Mouse (Mus musculus): ENCODE data around the gene Picalm. TPM values are rescaled to one million over a fixed set of nuclear protein-coding genes. Genes with fewer than 3 reads are reported as not detected.

Gene Picalm
- polyA plus RNA-seq, 1 experiment: 177 TPM

DNA sequence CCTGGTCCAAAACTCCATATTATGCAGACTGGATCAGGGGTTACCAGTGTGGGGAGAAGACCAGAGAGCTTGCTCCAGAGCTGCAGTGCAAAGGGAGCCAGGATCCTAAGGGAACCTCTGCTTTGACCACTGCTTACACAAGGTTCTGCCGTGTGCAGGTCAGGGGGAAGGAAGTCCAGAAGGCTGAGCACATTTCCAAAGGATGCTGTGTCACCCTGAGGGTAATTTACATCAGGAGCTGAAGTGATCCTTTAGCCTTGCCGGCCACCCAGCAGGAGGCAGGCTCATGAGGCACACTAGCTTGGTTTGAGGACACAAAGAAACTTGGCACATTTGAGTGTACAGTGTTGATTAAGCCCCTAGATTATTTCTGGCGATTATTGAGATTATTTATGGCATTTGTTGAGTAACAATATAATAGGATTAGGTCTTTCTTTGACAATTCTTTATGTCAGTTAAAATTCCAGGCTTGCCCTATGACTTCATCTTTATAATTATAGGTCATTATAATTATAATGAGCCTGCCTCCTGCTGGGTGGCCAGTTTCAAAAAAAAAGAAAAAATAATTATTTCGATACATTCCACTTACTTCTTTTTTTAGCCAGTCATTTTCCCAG, 106.4 kb downstream of the Picalm start:
- no peak overlapping the region for H3K9ac ChIP-seq (ENCODE audit: low read depth, poor library complexity, severe bottlenecking)
- H3K36me3 ChIP-seq (ENCODE audit: control insufficient read depth, insufficient read depth, low read length, poor library complexity, severe bottlenecking): no peaks in the 10 kb centered on the region
- no peak overlapping the region for H3K27ac ChIP-seq (ENCODE audit: insufficient read depth, low read length)
- no peaks in the 10 kb centered on the region for H3K4me1 ChIP-seq (ENCODE audit: control insufficient read depth, insufficient read depth, low read length)
- H3K9me3 ChIP-seq (replicated peaks; ENCODE audit: control insufficient read depth, insufficient read depth, low read length, poor library complexity, severe bottlenecking): no peaks in the 10 kb centered on the region
- no peak for TF ChIP-seq POLR2A (IDR thresholded peaks at IDR 0.05; ENCODE audit: insufficient read depth, low read length)
- H3K4me3 ChIP-seq (ENCODE audit: low read depth, low read length): no peak overlapping the region
- peaks cover 1% of the 10 kb centered on the region; the same call in 1 of the 2 replicates for H3K27me3 ChIP-seq (ENCODE audit: control insufficient read depth, insufficient read depth, low read length, poor library complexity, severe bottlenecking)

DNA sequence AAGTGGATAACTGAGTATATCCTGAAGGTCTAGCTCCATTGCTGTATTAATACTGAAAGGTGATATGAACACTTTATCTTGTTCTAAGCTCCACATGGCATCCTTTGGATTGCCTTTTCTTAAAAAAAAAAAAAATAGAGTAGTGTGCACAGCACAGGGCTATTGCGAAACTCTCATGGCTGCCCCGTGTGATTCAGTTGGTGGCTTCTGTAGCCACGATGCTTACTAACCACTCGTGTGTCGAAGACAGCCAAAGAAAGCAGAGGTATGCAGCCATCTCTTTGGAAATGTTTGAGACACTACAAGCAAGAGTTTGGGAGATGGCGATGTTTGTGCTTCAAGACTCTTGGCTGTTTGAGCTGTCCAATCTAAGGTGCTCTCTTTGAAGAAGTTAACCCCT, 113.1 kb downstream of the Picalm start:
- Histone ChIP-seq H3K9ac (ENCODE audit: low read depth, poor library complexity, severe bottlenecking) (no peak overlapping the region), H3K27me3 (ENCODE audit: control insufficient read depth, insufficient read depth, low read length, poor library complexity, severe bottlenecking) (peaks cover 1% of the 10 kb centered on the region; the same call in 1 of the 2 replicates), H3K4me1 (ENCODE audit: control insufficient read depth, insufficient read depth, low read length) (no peaks in the 10 kb centered on the region), H3K27ac (ENCODE audit: insufficient read depth, low read length) (no peak overlapping the region), H3K36me3 (ENCODE audit: control insufficient read depth, insufficient read depth, low read length, poor library complexity, severe bottlenecking) (no peaks in the 10 kb centered on the region), H3K9me3 (replicated peaks; ENCODE audit: control insufficient read depth, insufficient read depth, low read length, poor library complexity, severe bottlenecking) (no peaks in the 10 kb centered on the region), H3K4me3 (ENCODE audit: low read depth, low read length) (no peak overlapping the region)
- TF ChIP-seq POLR2A (IDR thresholded peaks at IDR 0.05; ENCODE audit: insufficient read depth, low read length): no peak
- TF ChIP-seq EP300 (IDR thresholded peaks at IDR 0.05; ENCODE audit: insufficient read depth, low read depth, low read length): no peak
- no peak for TF ChIP-seq CTCF (IDR thresholded peaks at IDR 0.05; ENCODE audit: low read depth, low read length)

GRCm38 (mm10) chr7:90243643-90244042, 113.6 kb downstream of the Picalm start:
- Histone ChIP-seq H3K4me1 (ENCODE audit: control insufficient read depth, insufficient read depth, low read length) (no peaks in the 10 kb centered on the region), H3K36me3 (ENCODE audit: control insufficient read depth, insufficient read depth, low read length, poor library complexity, severe bottlenecking) (no peaks in the 10 kb centered on the region), H3K4me3 (ENCODE audit: low read depth, low read length) (no peak overlapping the region), H3K9me3 (replicated peaks; ENCODE audit: control insufficient read depth, insufficient read depth, low read length, poor library complexity, severe bottlenecking) (no peaks in the 10 kb centered on the region), H3K27ac (ENCODE audit: insufficient read depth, low read length) (no peak overlapping the region), H3K27me3 (ENCODE audit: control insufficient read depth, insufficient read depth, low read length, poor library complexity, severe bottlenecking) (peaks cover 1% of the 10 kb centered on the region; the same call in 1 of the 2 replicates), H3K9ac (ENCODE audit: low read depth, poor library complexity, severe bottlenecking) (no peak overlapping the region)
- TF ChIP-seq EP300 (IDR thresholded peaks at IDR 0.05; ENCODE audit: insufficient read depth, low read depth, low read length): no peak
- TF ChIP-seq CTCF (IDR thresholded peaks at IDR 0.05; ENCODE audit: low read depth, low read length): no peak
- TF ChIP-seq POLR2A (IDR thresholded peaks at IDR 0.05; ENCODE audit: insufficient read depth, low read length): no peak

GRCm38 (mm10) chr7:90252946-90253345, 122.9 kb downstream of the Picalm start:
- no peaks in the 10 kb centered on the region for H3K36me3 ChIP-seq (ENCODE audit: control insufficient read depth, insufficient read depth, low read length, poor library complexity, severe bottlenecking)
- TF ChIP-seq POLR2A (IDR thresholded peaks at IDR 0.05; ENCODE audit: insufficient read depth, low read length) (no peak), CTCF (IDR thresholded peaks at IDR 0.05; ENCODE audit: low read depth, low read length) (no peak), EP300 (IDR thresholded peaks at IDR 0.05; ENCODE audit: insufficient read depth, low read depth, low read length) (no peak)
- no peak overlapping the region for H3K27ac ChIP-seq (ENCODE audit: insufficient read depth, low read length)
- no peaks in the 10 kb centered on the region for H3K9me3 ChIP-seq (replicated peaks; ENCODE audit: control insufficient read depth, insufficient read depth, low read length, poor library complexity, severe bottlenecking)
- no peaks in the 10 kb centered on the region for H3K4me1 ChIP-seq (ENCODE audit: control insufficient read depth, insufficient read depth, low read length)
- peaks cover 1% of the 10 kb centered on the region; the same call in 1 of the 2 replicates for H3K27me3 ChIP-seq (ENCODE audit: control insufficient read depth, insufficient read depth, low read length, poor library complexity, severe bottlenecking)
- H3K4me3 ChIP-seq (ENCODE audit: low read depth, low read length): no peak overlapping the region
- no peak overlapping the region for H3K9ac ChIP-seq (ENCODE audit: low read depth, poor library complexity, severe bottlenecking)

DNA sequence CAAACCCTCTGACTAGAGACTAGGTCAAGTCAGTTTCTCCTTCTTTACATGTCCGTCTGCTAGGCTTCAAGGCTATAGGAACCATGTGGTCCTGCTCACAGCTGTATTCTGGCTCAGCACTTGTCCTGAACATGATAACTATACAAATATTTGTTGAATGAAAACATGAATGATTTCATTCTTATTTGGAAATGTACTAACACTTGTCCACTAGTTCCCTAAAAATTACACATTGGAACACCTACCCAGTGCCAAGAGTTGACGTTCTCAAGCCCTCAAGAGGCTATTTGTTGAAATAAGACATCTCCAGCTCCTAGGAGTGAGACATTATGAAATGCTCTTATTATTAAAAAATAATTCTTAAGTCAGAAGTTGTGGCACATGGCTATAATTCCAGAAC, 128.7 kb downstream of the Picalm start:
- no peak overlapping the region for H3K4me3 ChIP-seq (ENCODE audit: low read depth, low read length)
- TF ChIP-seq CTCF (IDR thresholded peaks at IDR 0.05; ENCODE audit: low read depth, low read length) (no peak), EP300 (IDR thresholded peaks at IDR 0.05; ENCODE audit: insufficient read depth, low read depth, low read length) (no peak), POLR2A (IDR thresholded peaks at IDR 0.05; ENCODE audit: insufficient read depth, low read length) (no peak)

GRCm38 (mm10) chr7:90259899-90260298, 129.9 kb downstream of the Picalm start:
- Histone ChIP-seq H3K9me3 (replicated peaks; ENCODE audit: control insufficient read depth, insufficient read depth, low read length, poor library complexity, severe bottlenecking) (no peaks in the 10 kb centered on the region), H3K4me1 (ENCODE audit: control insufficient read depth, insufficient read depth, low read length) (no peaks in the 10 kb centered on the region), H3K27ac (ENCODE audit: insufficient read depth, low read length) (no peak overlapping the region), H3K27me3 (ENCODE audit: control insufficient read depth, insufficient read depth, low read length, poor library complexity, severe bottlenecking) (no peaks in the 10 kb centered on the region), H3K36me3 (ENCODE audit: control insufficient read depth, insufficient read depth, low read length, poor library complexity, severe bottlenecking) (no peaks in the 10 kb centered on the region), H3K9ac (ENCODE audit: low read depth, poor library complexity, severe bottlenecking) (no peak overlapping the region), H3K4me3 (ENCODE audit: low read depth, low read length) (no peak overlapping the region)
- TF ChIP-seq CTCF (IDR thresholded peaks at IDR 0.05; ENCODE audit: low read depth, low read length) (no peak), EP300 (IDR thresholded peaks at IDR 0.05; ENCODE audit: insufficient read depth, low read depth, low read length) (no peak), POLR2A (IDR thresholded peaks at IDR 0.05; ENCODE audit: insufficient read depth, low read length) (no peak)

More for the DNA sequence above, 128.7 kb downstream of the Picalm start:
- H3K36me3 ChIP-seq (ENCODE audit: control insufficient read depth, insufficient read depth, low read length, poor library complexity, severe bottlenecking): no peaks in the 10 kb centered on the region
- H3K27me3 ChIP-seq (ENCODE audit: control insufficient read depth, insufficient read depth, low read length, poor library complexity, severe bottlenecking): no peaks in the 10 kb centered on the region
- no peaks in the 10 kb centered on the region for H3K9me3 ChIP-seq (replicated peaks; ENCODE audit: control insufficient read depth, insufficient read depth, low read length, poor library complexity, severe bottlenecking)
- H3K27ac ChIP-seq (ENCODE audit: insufficient read depth, low read length): no peak overlapping the region
- no peaks in the 10 kb centered on the region for H3K4me1 ChIP-seq (ENCODE audit: control insufficient read depth, insufficient read depth, low read length)
- H3K9ac ChIP-seq (ENCODE audit: low read depth, poor library complexity, severe bottlenecking): no peak overlapping the region

Data from ES-Bruce4 (cell line).